In genomic region chr2:25305587-25306359, GRCm38 (mm10) we compare ENCODE assay signal across 11 mouse cellular contexts. TPM values are rescaled to one million over a fixed set of nuclear protein-coding genes. Genes with fewer than 3 reads are reported as not detected.
DNase-seq lines count a peak whose midpoint lies in the region; ATAC-seq and TF ChIP-seq lines count a peak whose summit lies in the region.
"Had no signal": no experiment of that assay in that cellular context is flagged by ENCODE, and none has a peak within 500 bp of the region (broad histone marks: within the 10 kb centered on the region; RNA-seq: fewer than 3 reads in every experiment).

No protein-coding gene starts in this region.

- no peak for TF ChIP-seq POLR2A in ES-Bruce4 (IDR thresholded peaks at IDR 0.05; ENCODE audit: insufficient read depth, low read length)

- H3K9ac ChIP-seq in heart, embryonic 11.5 days (ENCODE audit: low read depth, low read length) = 0 out of 2 replicates have a peak overlapping the region, but pooled peaks have one; percentile 59
- no peak overlapping the region for H3K9ac ChIP-seq in ES-Bruce4 (ENCODE audit: low read depth, poor library complexity, severe bottlenecking)
- H3K9ac ChIP-seq in forebrain, postnatal 0 days = peak overlapping the region; percentile 49

- no peak for TF ChIP-seq EP300 in ES-Bruce4 (IDR thresholded peaks at IDR 0.05; ENCODE audit: insufficient read depth, low read depth, low read length)

- DNase-seq in heart, adult 9 months (ENCODE audit: low spot score in 2 of 2) = no peak
- DNase-seq in forebrain, postnatal 0 days = no peak
- no peak for DNase-seq in midbrain, embryonic 10.5 days (ENCODE audit: low spot score)
- DNase-seq in adrenal gland, postnatal 14 days = no peak
- no peak for DNase-seq in thymus, postnatal 4 days

- no peak for ATAC-seq in heart, embryonic 11.5 days (replicated peaks; ENCODE audit: insufficient number of reproducible peaks, low FRiP score, low TSS enrichment)
- ATAC-seq in forebrain, postnatal 0 days = peak; percentile 12; the same call in 1 of the 2 replicates
- no peak for ATAC-seq in erythroblast, adult 5-6 weeks (replicated peaks; ENCODE audit: low FRiP score, poor library complexity, severe bottlenecking)

- WGBS in heart, embryonic 11.5 days (ENCODE audit: insufficient replicate concordance) = 45% methylated on average over 14 of the region's 14 CpGs
- 48% methylated on average over 14 of the region's 14 CpGs for WGBS in forebrain, postnatal 0 days
- WGBS in midbrain, embryonic 10.5 days = 51% methylated on average over 14 of the region's 14 CpGs

- no peaks in the 10 kb centered on the region for H3K4me1 ChIP-seq in heart, embryonic 11.5 days (ENCODE audit: control insufficient read depth, insufficient read depth, low read length)
- H3K4me1 ChIP-seq in ES-Bruce4 (ENCODE audit: control insufficient read depth, insufficient read depth, low read length) = no peaks in the 10 kb centered on the region
- H3K4me1 ChIP-seq in forebrain, postnatal 0 days (ENCODE audit: insufficient read depth) = peaks cover 3% of the 10 kb centered on the region; the same call in 1 of the 2 replicates
- H3K4me1 ChIP-seq in midbrain, embryonic 10.5 days = peaks cover 18% of the 10 kb centered on the region

- H3K36me3 ChIP-seq in heart, embryonic 11.5 days (ENCODE audit: control insufficient read depth, insufficient read depth, low read length) = no peaks in the 10 kb centered on the region
- no peaks in the 10 kb centered on the region for H3K36me3 ChIP-seq in ES-Bruce4 (ENCODE audit: control insufficient read depth, insufficient read depth, low read length, poor library complexity, severe bottlenecking)
- peaks cover 45% of the 10 kb centered on the region for H3K36me3 ChIP-seq in forebrain, postnatal 0 days (ENCODE audit: insufficient read depth)
- H3K36me3 ChIP-seq in midbrain, embryonic 10.5 days = no peaks in the 10 kb centered on the region

- H3K4me2 ChIP-seq in heart, embryonic 11.5 days = peak overlapping the region; percentile 76
- peak overlapping the region; percentile 68 for H3K4me2 ChIP-seq in forebrain, postnatal 0 days (ENCODE audit: low read depth)

- H3K4me3 ChIP-seq in heart, embryonic 11.5 days (ENCODE audit: low read depth, low read length) = peak overlapping the region; percentile 37; the same call in 1 of the 2 replicates
- H3K4me3 ChIP-seq in ES-Bruce4 (ENCODE audit: low read depth, low read length) = peak overlapping the region; percentile 54; the same call in 1 of the 2 replicates
- peak overlapping the region; percentile 40 for H3K4me3 ChIP-seq in forebrain, postnatal 0 days (ENCODE audit: low read depth, low read length)
- H3K4me3 ChIP-seq in midbrain, embryonic 10.5 days = peak overlapping the region; percentile 61

- H3K27ac ChIP-seq in heart, embryonic 11.5 days (ENCODE audit: low read depth, low read length) = no peak overlapping the region
- H3K27ac ChIP-seq in ES-Bruce4 (ENCODE audit: insufficient read depth, low read length) = no peak overlapping the region
- no peak overlapping the region for H3K27ac ChIP-seq in forebrain, postnatal 0 days (ENCODE audit: low read depth, low read length)
- H3K27ac ChIP-seq in midbrain, embryonic 10.5 days (replicated peaks) = peak overlapping the region; percentile 72; the same call in 1 of the 2 replicates

- no peaks in the 10 kb centered on the region for H3K9me3 ChIP-seq in heart, embryonic 11.5 days (replicated peaks; ENCODE audit: control insufficient read depth, low read length)
- H3K9me3 ChIP-seq in ES-Bruce4 (replicated peaks; ENCODE audit: control insufficient read depth, insufficient read depth, low read length, poor library complexity, severe bottlenecking) = no peaks in the 10 kb centered on the region
- no peaks in the 10 kb centered on the region for H3K9me3 ChIP-seq in forebrain, postnatal 0 days (ENCODE audit: low read length)
- H3K9me3 ChIP-seq in midbrain, embryonic 10.5 days (replicated peaks) = no peaks in the 10 kb centered on the region

- H3K27me3 ChIP-seq in heart, embryonic 11.5 days (ENCODE audit: control insufficient read depth, insufficient read depth, low read length) = peaks cover 72% of the 10 kb centered on the region
- no peaks in the 10 kb centered on the region for H3K27me3 ChIP-seq in ES-Bruce4 (ENCODE audit: control insufficient read depth, insufficient read depth, low read length, poor library complexity, severe bottlenecking)
- H3K27me3 ChIP-seq in forebrain, postnatal 0 days (ENCODE audit: insufficient read depth, low read length) = peaks cover 8% of the 10 kb centered on the region
- H3K27me3 ChIP-seq in midbrain, embryonic 10.5 days (ENCODE audit: low read depth, poor library complexity, severe bottlenecking) = peaks cover 83% of the 10 kb centered on the region

- no peak for TF ChIP-seq CTCF in ES-Bruce4 (IDR thresholded peaks at IDR 0.05; ENCODE audit: low read depth, low read length)
- no peak for TF ChIP-seq CTCF in forebrain, postnatal 0 days (IDR thresholded peaks at IDR 0.05; ENCODE audit: low read depth)

RNA-seq across cellular contexts. Expression of gene Grin1, which starts 13.2 kb away (rescaled TPM):
- polyA plus RNA-seq in heart, embryonic 11.5 days (2014; fragmentation: Nextera tagmentation; extraction: Ambion mirVana) = 0.96 and 1.1 TPM in 2 replicates
- 2.7 and 4.2 TPM in 2 replicates for polyA plus RNA-seq in ES-Bruce4 (2011; ENCODE audit: insufficient read depth, insufficient read length, low read depth, missing spikeins)
- 77.3 and 88.5 TPM in 2 replicates for total RNA-seq in forebrain, postnatal 0 days (2014; rRNA removed)
- polyA plus RNA-seq in forebrain, postnatal 0 days (2015; fragmentation: Nextera tagmentation; extraction: Ambion mirVana) = 46.9 and 58.2 TPM in 2 replicates
- 1.5 and 1.8 TPM in 2 replicates for polyA plus RNA-seq in midbrain, embryonic 10.5 days (2016; fragmentation: Nextera tagmentation; extraction: Ambion mirVana)
- total RNA-seq in adrenal gland, postnatal 14 days (2021) = 9.7 and 11.0 TPM in 2 replicates
- not detected in 2 replicates for total RNA-seq in erythroblast, adult 5-6 weeks (2015; ENCODE audit: low replicate concordance)
- not detected in 2 replicates for total RNA-seq in erythroblast, adult 5-6 weeks (2017; ENCODE audit: low replicate concordance)
- total RNA-seq: megakaryocyte progenitor cell, adult 5-6 weeks had no signal

RNA-seq across cellular contexts. Expression of gene Lrrc26, which starts 16.1 kb away (rescaled TPM):
- not detected in 2 replicates for polyA plus RNA-seq in heart, embryonic 11.5 days (2014; fragmentation: Nextera tagmentation; extraction: Ambion mirVana)
- polyA plus RNA-seq in ES-Bruce4 (2011; ENCODE audit: insufficient read depth, insufficient read length, low read depth, missing spikeins) = not detected in 2 replicates
- total RNA-seq in forebrain, postnatal 0 days (2014; rRNA removed) = not detected in 2 replicates
- 0.15 TPM in 1 of 2 replicates, not detected in the other for polyA plus RNA-seq in forebrain, postnatal 0 days (2015; fragmentation: Nextera tagmentation; extraction: Ambion mirVana)
- not detected in 2 replicates for polyA plus RNA-seq in midbrain, embryonic 10.5 days (2016; fragmentation: Nextera tagmentation; extraction: Ambion mirVana)
- not detected in 2 replicates for total RNA-seq in adrenal gland, postnatal 14 days (2021)
- total RNA-seq in erythroblast, adult 5-6 weeks (2015; ENCODE audit: low replicate concordance) = not detected in 2 replicates
- not detected in 2 replicates for total RNA-seq in erythroblast, adult 5-6 weeks (2017; ENCODE audit: low replicate concordance)
- total RNA-seq: megakaryocyte progenitor cell, adult 5-6 weeks had no signal
- polyA plus RNA-seq: C2C12 had no signal

RNA-seq across cellular contexts. Expression of gene Tmem210, which starts 17.8 kb away (rescaled TPM):
- not detected in 2 replicates for polyA plus RNA-seq in heart, embryonic 11.5 days (2014; fragmentation: Nextera tagmentation; extraction: Ambion mirVana)
- polyA plus RNA-seq in ES-Bruce4 (2011; ENCODE audit: insufficient read depth, insufficient read length, low read depth, missing spikeins) = not detected in 2 replicates
- not detected in 2 replicates for total RNA-seq in forebrain, postnatal 0 days (2014; rRNA removed)
- polyA plus RNA-seq in forebrain, postnatal 0 days (2015; fragmentation: Nextera tagmentation; extraction: Ambion mirVana) = not detected in 2 replicates
- polyA plus RNA-seq in midbrain, embryonic 10.5 days (2016; fragmentation: Nextera tagmentation; extraction: Ambion mirVana) = not detected in 2 replicates
- not detected in 2 replicates for total RNA-seq in adrenal gland, postnatal 14 days (2021)
- total RNA-seq in erythroblast, adult 5-6 weeks (2015; ENCODE audit: low replicate concordance) = not detected in 2 replicates
- total RNA-seq in erythroblast, adult 5-6 weeks (2017; ENCODE audit: low replicate concordance) = not detected in 2 replicates
- total RNA-seq: megakaryocyte progenitor cell, adult 5-6 weeks had no signal
- polyA plus RNA-seq: C2C12; small intestine, adult 2 months had no signal

RNA-seq across cellular contexts. Expression of gene Man1b1, which starts 26.4 kb away (rescaled TPM):
- 47.9 and 68.4 TPM in 2 replicates for polyA plus RNA-seq in heart, embryonic 11.5 days (2014; fragmentation: Nextera tagmentation; extraction: Ambion mirVana)
- polyA plus RNA-seq in ES-Bruce4 (2011; ENCODE audit: insufficient read depth, insufficient read length, low read depth, missing spikeins) = 45.6 and 57.3 TPM in 2 replicates
- total RNA-seq in forebrain, postnatal 0 days (2014; rRNA removed) = 54.0 and 66.1 TPM in 2 replicates
- 35.5 and 43.8 TPM in 2 replicates for polyA plus RNA-seq in forebrain, postnatal 0 days (2015; fragmentation: Nextera tagmentation; extraction: Ambion mirVana)
- polyA plus RNA-seq in midbrain, embryonic 10.5 days (2016; fragmentation: Nextera tagmentation; extraction: Ambion mirVana) = 55.6 and 62.8 TPM in 2 replicates
- total RNA-seq in adrenal gland, postnatal 14 days (2021) = 43.1 and 45.7 TPM in 2 replicates
- 4.6 and 11.1 TPM in 2 replicates for total RNA-seq in erythroblast, adult 5-6 weeks (2015; ENCODE audit: low replicate concordance)
- 13.2 and 28.3 TPM in 2 replicates for total RNA-seq in erythroblast, adult 5-6 weeks (2017; ENCODE audit: low replicate concordance)

RNA-seq across cellular contexts. Expression of gene Anapc2, which starts 33.5 kb away (rescaled TPM):
- 73.0 and 76.1 TPM in 2 replicates for polyA plus RNA-seq in heart, embryonic 11.5 days (2014; fragmentation: Nextera tagmentation; extraction: Ambion mirVana)
- polyA plus RNA-seq in ES-Bruce4 (2011; ENCODE audit: insufficient read depth, insufficient read length, low read depth, missing spikeins) = 72.4 and 76.0 TPM in 2 replicates
- 30.2 and 37.9 TPM in 2 replicates for total RNA-seq in forebrain, postnatal 0 days (2014; rRNA removed)
- 90.7 and 108 TPM in 2 replicates for polyA plus RNA-seq in forebrain, postnatal 0 days (2015; fragmentation: Nextera tagmentation; extraction: Ambion mirVana)
- polyA plus RNA-seq in midbrain, embryonic 10.5 days (2016; fragmentation: Nextera tagmentation; extraction: Ambion mirVana) = 141 and 153 TPM in 2 replicates
- total RNA-seq in adrenal gland, postnatal 14 days (2021) = 63.9 and 66.1 TPM in 2 replicates
- total RNA-seq in erythroblast, adult 5-6 weeks (2015; ENCODE audit: low replicate concordance) = 8.4 and 12.9 TPM in 2 replicates
- total RNA-seq in erythroblast, adult 5-6 weeks (2017; ENCODE audit: low replicate concordance) = 9.2 and 18.7 TPM in 2 replicates
